21 mouse cellular contexts compared by ENCODE assay signal in genomic region chr8:46761454-46761853, GRCm38 (mm10). TPM values are rescaled to one million over a fixed set of nuclear protein-coding genes. Genes with fewer than 3 reads are reported as not detected.
DNase-seq lines count a peak whose midpoint lies in the region; ATAC-seq and TF ChIP-seq lines count a peak whose summit lies in the region.
"Had no signal": no experiment of that assay in that cellular context is flagged by ENCODE, and none has a peak within 500 bp of the region (broad histone marks: within the 10 kb centered on the region; RNA-seq: fewer than 3 reads in every experiment).

No protein-coding gene starts in this region.

- no peaks in the 10 kb centered on the region for H3K4me1 ChIP-seq in forebrain, embryonic 11.5 days (replicated peaks; ENCODE audit: control insufficient read depth, insufficient read depth, low read length)
- H3K4me1 ChIP-seq in forebrain, embryonic 12.5 days, result no peaks in the 10 kb centered on the region
- H3K4me1 ChIP-seq in liver, adult 2 months (ENCODE audit: control insufficient read depth, insufficient read depth, low read length), result peaks cover 34% of the 10 kb centered on the region
- peaks cover 83% of the 10 kb centered on the region for H3K4me1 ChIP-seq in liver, embryonic 12.5 days
- H3K4me1 ChIP-seq in small intestine, adult 2 months (ENCODE audit: control insufficient read depth, insufficient read depth, insufficient read length, low read length), result peaks cover 48% of the 10 kb centered on the region; the same call in 1 of the 2 replicates
- H3K4me1 ChIP-seq: embryonic facial prominence, embryonic 13.5 days; hindbrain, embryonic 10.5 days had no signal

- no peaks in the 10 kb centered on the region for H3K36me3 ChIP-seq in forebrain, embryonic 11.5 days (ENCODE audit: control insufficient read depth, insufficient read depth, low read length)
- H3K36me3 ChIP-seq in forebrain, embryonic 12.5 days (replicated peaks), result 0 out of 2 replicates have a peak, but pooled peaks cover 2% of the 10 kb centered on the region
- no peaks in the 10 kb centered on the region for H3K36me3 ChIP-seq in liver, adult 2 months (ENCODE audit: control insufficient read depth, insufficient read depth, low read length)
- peaks cover 24% of the 10 kb centered on the region for H3K36me3 ChIP-seq in liver, embryonic 12.5 days
- peaks cover 3% of the 10 kb centered on the region; the same call in 1 of the 2 replicates for H3K36me3 ChIP-seq in small intestine, adult 2 months (ENCODE audit: control insufficient read depth, insufficient read depth, low read length)

- ATAC-seq in forebrain, embryonic 11.5 days (replicated peaks; ENCODE audit: low FRiP score), result no peak
- no peak for ATAC-seq in forebrain, embryonic 12.5 days (ENCODE audit: low FRiP score)
- ATAC-seq in liver, embryonic 12.5 days, result no peak
- ATAC-seq: CD4-positive, CD25-positive, alpha-beta regulatory T cell, adult 4 months; forebrain, embryonic 14.5 days; Patski had no signal

- no peak overlapping the region for H3K9ac ChIP-seq in forebrain, embryonic 11.5 days (ENCODE audit: low read length)
- no peak overlapping the region for H3K9ac ChIP-seq in forebrain, embryonic 12.5 days
- no peak overlapping the region for H3K9ac ChIP-seq in liver, adult 2 months (ENCODE audit: low read depth, low read length)
- no peak overlapping the region for H3K9ac ChIP-seq in liver, embryonic 12.5 days
- H3K9ac ChIP-seq: embryonic facial prominence, embryonic 13.5 days; heart, embryonic 12.5 days; hindbrain, embryonic 14.5 days had no signal

- no peak overlapping the region for H3K4me3 ChIP-seq in forebrain, embryonic 11.5 days (ENCODE audit: low read depth, low read length)
- H3K4me3 ChIP-seq in forebrain, embryonic 12.5 days (replicated peaks), result no peak overlapping the region
- no peak overlapping the region for H3K4me3 ChIP-seq in liver, adult 2 months (ENCODE audit: insufficient read depth, low read depth, low read length)
- H3K4me3 ChIP-seq in liver, embryonic 12.5 days, result no peak overlapping the region
- H3K4me3 ChIP-seq in small intestine, adult 2 months (ENCODE audit: low read depth, low read length), result no peak overlapping the region
- H3K4me3 ChIP-seq: embryonic facial prominence, embryonic 13.5 days; heart, embryonic 12.5 days; hindbrain, embryonic 10.5 days had no signal

- 84% methylated on average over 6 of the region's 6 CpGs for WGBS in forebrain, embryonic 11.5 days
- 86% methylated on average over 6 of the region's 6 CpGs for WGBS in forebrain, embryonic 12.5 days
- WGBS in liver, adult 2 months, result 9% methylated on average over 6 of the region's 6 CpGs
- WGBS in liver, embryonic 12.5 days (ENCODE audit: insufficient replicate concordance), result 62% methylated on average over 6 of the region's 6 CpGs
- 23% methylated on average over 6 of the region's 6 CpGs for WGBS in small intestine, adult 2 months

- H3K27ac ChIP-seq in forebrain, embryonic 11.5 days (ENCODE audit: low read depth, low read length), result no peak overlapping the region
- H3K27ac ChIP-seq in forebrain, embryonic 12.5 days, result no peak overlapping the region
- H3K27ac ChIP-seq in liver, adult 2 months (replicated peaks; ENCODE audit: insufficient read depth, low read depth, low read length), result peak overlapping the region; percentile 6; the same call in 1 of the 2 replicates
- H3K27ac ChIP-seq in liver, embryonic 12.5 days, result no peak overlapping the region
- peak overlapping the region; percentile 87 for H3K27ac ChIP-seq in small intestine, adult 2 months (ENCODE audit: insufficient read depth, low read depth, low read length)
- H3K27ac ChIP-seq: embryonic facial prominence, embryonic 13.5 days; hindbrain, embryonic 10.5 days; hindbrain, embryonic 14.5 days had no signal

- H3K27me3 ChIP-seq in forebrain, embryonic 11.5 days (ENCODE audit: control insufficient read depth, insufficient read depth, low read length), result no peaks in the 10 kb centered on the region
- H3K27me3 ChIP-seq in forebrain, embryonic 12.5 days, result no peaks in the 10 kb centered on the region
- no peaks in the 10 kb centered on the region for H3K27me3 ChIP-seq in liver, adult 2 months (ENCODE audit: control insufficient read depth, insufficient read depth, low read length)
- H3K27me3 ChIP-seq in liver, embryonic 12.5 days (replicated peaks), result no peaks in the 10 kb centered on the region
- no peaks in the 10 kb centered on the region for H3K27me3 ChIP-seq in small intestine, adult 2 months (ENCODE audit: control insufficient read depth, insufficient read depth, low read length)
- H3K27me3 ChIP-seq: embryonic facial prominence, embryonic 13.5 days; heart, embryonic 12.5 days; Patski had no signal

- peaks cover 65% of the 10 kb centered on the region for H3K79me2 ChIP-seq in liver, adult 2 months (ENCODE audit: control insufficient read depth, insufficient read depth, low read length)

- no peak overlapping the region for H3K4me2 ChIP-seq in forebrain, embryonic 11.5 days (ENCODE audit: low read depth, low read length, severe bottlenecking)
- no peak overlapping the region for H3K4me2 ChIP-seq in forebrain, embryonic 12.5 days
- H3K4me2 ChIP-seq in liver, embryonic 12.5 days, result no peak overlapping the region
- H3K4me2 ChIP-seq: embryonic facial prominence, embryonic 13.5 days; heart, embryonic 12.5 days; hindbrain, embryonic 14.5 days had no signal

- peak; percentile 27 for DNase-seq in forebrain, embryonic 11.5 days (ENCODE audit: low spot score)
- DNase-seq in liver, adult 2 months (ENCODE audit: extremely low read depth, low read depth, low spot score), result peak; percentile 70
- peak; percentile 60 for DNase-seq in lung, postnatal 25 days (ENCODE audit: low spot score)
- DNase-seq in lung, postnatal 4 days, result no peak
- DNase-seq in layer of hippocampus, postnatal 25 days (ENCODE audit: extremely low spot score in 1 of 2, low spot score in 1 of 2), result no peak
- DNase-seq: adrenal gland, adult 8-10 months; B cell, adult 2 months; cerebellum, adult 11 months; cerebellum, adult 8-10 months; cerebellum, postnatal 25 days had no signal

- H3K9me3 ChIP-seq in forebrain, embryonic 11.5 days (ENCODE audit: control insufficient read depth, low read length), result no peaks in the 10 kb centered on the region
- no peaks in the 10 kb centered on the region for H3K9me3 ChIP-seq in forebrain, embryonic 12.5 days
- no peaks in the 10 kb centered on the region for H3K9me3 ChIP-seq in liver, embryonic 12.5 days (replicated peaks)
- H3K9me3 ChIP-seq: embryonic facial prominence, embryonic 13.5 days; G1E; heart, embryonic 12.5 days; hindbrain, embryonic 10.5 days had no signal

- no peak for TF ChIP-seq CTCF in liver, adult 2 months (IDR thresholded peaks at IDR 0.05; ENCODE audit: low read depth, low read length)
- no peak for TF ChIP-seq CTCF in small intestine, adult 2 months (IDR thresholded peaks at IDR 0.05; ENCODE audit: extremely low read depth, insufficient read length, insufficient replicate concordance, low read depth, low read length)

- TF ChIP-seq POLR2A in liver, adult 2 months (IDR thresholded peaks at IDR 0.05; ENCODE audit: extremely low read depth, insufficient read depth, low read length), result no peak
- TF ChIP-seq POLR2A in small intestine, adult 2 months (IDR thresholded peaks at IDR 0.05; ENCODE audit: low read depth, low read length), result no peak

RNA-seq across cellular contexts. Expression of gene Irf2, which starts 21.9 kb away (rescaled TPM):
- 7.7 and 12.8 TPM in 2 replicates for polyA plus RNA-seq in forebrain, embryonic 11.5 days (2014; fragmentation: Nextera tagmentation; extraction: Ambion mirVana)
- polyA plus RNA-seq in forebrain, embryonic 12.5 days (2016; fragmentation: Nextera tagmentation; extraction: Ambion mirVana), result 11.5 and 11.7 TPM in 2 replicates
- total RNA-seq in liver, adult 2 months (2014; rRNA removed), result 23.4 and 27.3 TPM in 2 replicates
- 12.2 and 13.7 TPM in 2 replicates for polyA plus RNA-seq in liver, adult 2 months (2012; rRNA removed)
- polyA plus RNA-seq in liver, embryonic 12.5 days (2016; fragmentation: Nextera tagmentation; extraction: Ambion mirVana), result 14.8 and 17.5 TPM in 2 replicates
- polyA plus RNA-seq in small intestine, adult 2 months (2012; rRNA removed), result 10.5 and 29.6 TPM in 2 replicates
- 10 to 100 TPM; 46.3 to 50.8 TPM for total RNA-seq in layer of hippocampus, postnatal 25 days (2021)

Comparison
In these comparisons a context has a peak if more than half of its experiments do, and no peak if none do; other contexts are left out.
1. DNase-seq: peak in forebrain, embryonic 11.5 days (single experiment), liver, adult 2 months (single experiment) and lung, postnatal 25 days (single experiment); none in lung, postnatal 4 days (0 of 2) and layer of hippocampus, postnatal 25 days (0 of 2).
2. H3K27ac ChIP-seq: peak in liver, adult 2 months (single experiment) and small intestine, adult 2 months (single experiment); none in forebrain, embryonic 11.5 days (single experiment), forebrain, embryonic 12.5 days (single experiment) and liver, embryonic 12.5 days (single experiment).